Mouse (Mus musculus) intestine, embryonic 14.5 days (tissue): ENCODE results near the gene Tbc1d1. TPM values are rescaled to one million over a fixed set of nuclear protein-coding genes. Genes with fewer than 3 reads are reported as not detected.

Experiments
- ATAC-seq: fragments of 200-750 bp; cut with Nextera tagmentation; replicated peaks from 2 replicates; pipeline ENCODE4 v1.8.0; 2017; ENCODE audit warnings: low read depth, moderate number of reproducible peaks, moderate TSS enrichment, moderate library complexity; ENCODE audit not compliant: low FRiP score, low TSS enrichment
- DNase-seq: peaks from one replicate; pipeline ENCODE4 v3.0.0-alpha.2; 2018; ENCODE audit warnings: low spot score
- H3K27ac ChIP-seq: fragments of 300-500 bp; sonication (generic); 2 replicates; pipeline ENCODE4 v1.5.1; 2014; ENCODE audit warnings: low read depth, mild to moderate bottlenecking, control low read depth
- H3K27me3 ChIP-seq: fragments of 300-500 bp; sonication (generic); replicated peaks from 2 replicates; pipeline ENCODE4 v1.6.1; 2014; ENCODE audit warnings: low read length, control low read depth; ENCODE audit not compliant: control insufficient read depth, insufficient read depth
- H3K36me3 ChIP-seq: fragments of 300-500 bp; sonication (generic); 2 replicates; pipeline ENCODE4 v1.6.1; 2014; ENCODE audit warnings: low read length, control low read depth; ENCODE audit not compliant: control insufficient read depth, insufficient read depth
- H3K4me1 ChIP-seq: fragments of 300-500 bp; sonication (generic); replicated peaks from 2 replicates; pipeline ENCODE4 v1.6.1; 2014; ENCODE audit warnings: low read length, control low read depth, mixed read lengths; ENCODE audit not compliant: control insufficient read depth, insufficient read depth
- H3K4me2 ChIP-seq: fragments of 300-500 bp; sonication (generic); 2 replicates; pipeline ENCODE4 v1.6.1; 2014; ENCODE audit warnings: low read length
- H3K4me3 ChIP-seq: fragments of 300-500 bp; sonication (generic); 2 replicates; pipeline ENCODE4 v1.5.1; 2014; ENCODE audit warnings: low read depth, low read length, control low read depth, mixed read lengths
- H3K9ac ChIP-seq: fragments of 300-500 bp; sonication (generic); 2 replicates; pipeline ENCODE4 v1.6.1; 2014; ENCODE audit warnings: mild to moderate bottlenecking, low read length
- H3K9me3 ChIP-seq: fragments of 300-500 bp; sonication (generic); 2 replicates; pipeline ENCODE4 v1.6.1; 2016; ENCODE audit warnings: low read length, control low read depth; ENCODE audit not compliant: control insufficient read depth
- WGBS: fragments of 180-500 bp; shearing (Covaris S2); extraction: QIAGEN DNeasy Blood & Tissue Kit; methylation state at CpG from one replicate; pipeline ENCODE4 v1.1.7; 2014; 5-methylcytosine and 5-hydroxymethylcytosine counted together
- polyA plus RNA-seq: library from polyadenylated mRNA; unstranded; fragments of >200 nt; fragmentation: Nextera tagmentation; extraction: Ambion mirVana; gene quantifications from 2 replicates; pipeline ENCODE4 v1.2.1, GENCODE M21; 2014

Gene Tbc1d1
- polyA plus RNA-seq, 1 experiment from 2014 or later: 41.3 TPM

- no peak overlapping the region for H3K9ac ChIP-seq
- no peaks in the 10 kb centered on the region for H3K27me3 ChIP-seq
- H3K36me3 ChIP-seq: no peaks in the 10 kb centered on the region
- WGBS: 66% methylated on average over 7 of the region's 7 CpGs
- no peak overlapping the region for H3K4me3 ChIP-seq
- peaks cover 33% of the 10 kb centered on the region for H3K4me1 ChIP-seq
- DNase-seq (no peak), ATAC-seq (no peak)
- H3K9me3 ChIP-seq: no peaks in the 10 kb centered on the region
- H3K4me2 ChIP-seq: no peak overlapping the region
- no peak overlapping the region; the same call in 1 of the 2 replicates for H3K27ac ChIP-seq
Observed at GRCm38 (mm10) chr5:64376466-64376865, 220.4 kb downstream of the Tbc1d1 start.

- peak overlapping the region; percentile 74 for H3K27ac ChIP-seq
- ATAC-seq: no peak
- H3K4me2 ChIP-seq: no peak overlapping the region
Observed at GRCm38 (mm10) chr5:64377705-64378104, 221.6 kb downstream of the Tbc1d1 start.

GRCm38 (mm10) chr5:64378591-64379275 is 222.6 kb downstream of the Tbc1d1 start:
- no peaks in the 10 kb centered on the region for H3K27me3 ChIP-seq
- no peaks in the 10 kb centered on the region for H3K36me3 ChIP-seq
- WGBS: 28% methylated on average over 13 of the region's 13 CpGs
- H3K9me3 ChIP-seq: no peaks in the 10 kb centered on the region
- ATAC-seq: peak; percentile 22; the same call in 1 of the 2 replicates
- H3K4me2 ChIP-seq: no peak overlapping the region
- H3K4me1 ChIP-seq: peaks cover 50% of the 10 kb centered on the region
- H3K9ac ChIP-seq: no peak overlapping the region
- DNase-seq: no peak
- peak overlapping the region; percentile 74 for H3K27ac ChIP-seq
- H3K4me3 ChIP-seq: no peak overlapping the region

More at GRCm38 (mm10) chr5:64377705-64378104, 221.6 kb downstream of the Tbc1d1 start:
- peaks cover 42% of the 10 kb centered on the region for H3K4me1 ChIP-seq
- H3K36me3 ChIP-seq: no peaks in the 10 kb centered on the region
- no peak for DNase-seq
- H3K9ac ChIP-seq: no peak overlapping the region
- WGBS: 85% methylated on average over 8 of the region's 8 CpGs
- no peaks in the 10 kb centered on the region for H3K9me3 ChIP-seq
- no peaks in the 10 kb centered on the region for H3K27me3 ChIP-seq
- no peak overlapping the region for H3K4me3 ChIP-seq

- H3K36me3 ChIP-seq: no peaks in the 10 kb centered on the region
- H3K9me3 ChIP-seq: no peaks in the 10 kb centered on the region
- H3K9ac ChIP-seq: no peak overlapping the region
- no peak overlapping the region for H3K4me3 ChIP-seq
- DNase-seq: no peak
- peaks cover 50% of the 10 kb centered on the region for H3K4me1 ChIP-seq
- H3K4me2 ChIP-seq: no peak overlapping the region
- H3K27ac ChIP-seq: peak overlapping the region; percentile 74; the same call in 1 of the 2 replicates
- ATAC-seq: no peak
- H3K27me3 ChIP-seq: no peaks in the 10 kb centered on the region
- 87% methylated on average over 5 of the region's 5 CpGs for WGBS
Observed at GRCm38 (mm10) chr5:64379829-64380228, 223.7 kb downstream of the Tbc1d1 start.

GRCm38 (mm10) chr5:64380698-64381375 is 224.7 kb downstream of the Tbc1d1 start:
- 63% methylated on average over 11 of the region's 11 CpGs for WGBS
- no peak overlapping the region for H3K4me2 ChIP-seq

GRCm38 (mm10) chr5:64381538-64381937 is 225.4 kb downstream of the Tbc1d1 start:
- Histone ChIP-seq H3K4me3 (no peak overlapping the region), H3K36me3 (no peaks in the 10 kb centered on the region), H3K9me3 (no peaks in the 10 kb centered on the region), H3K4me1 (peaks cover 44% of the 10 kb centered on the region), H3K27ac (peak overlapping the region; percentile 75), H3K27me3 (no peaks in the 10 kb centered on the region), H3K4me2 (no peak overlapping the region), H3K9ac (peak overlapping the region; percentile 27; the same call in 1 of the 2 replicates)
- WGBS: 29% methylated on average over 8 of the region's 8 CpGs
- ATAC-seq (no peak), DNase-seq (no peak)

More at GRCm38 (mm10) chr5:64380698-64381375, 224.7 kb downstream of the Tbc1d1 start:
- ATAC-seq: no peak
- DNase-seq: no peak
- Histone ChIP-seq H3K27ac (peak overlapping the region; percentile 75), H3K4me1 (peaks cover 48% of the 10 kb centered on the region), H3K4me3 (no peak overlapping the region), H3K27me3 (no peaks in the 10 kb centered on the region), H3K9ac (no peak overlapping the region), H3K36me3 (no peaks in the 10 kb centered on the region), H3K9me3 (no peaks in the 10 kb centered on the region)

- no peak overlapping the region for H3K4me2 ChIP-seq
- H3K27me3 ChIP-seq: no peaks in the 10 kb centered on the region
- DNase-seq (peak; percentile 89), ATAC-seq (peak; percentile 78)
- H3K36me3 ChIP-seq: no peaks in the 10 kb centered on the region
- H3K9me3 ChIP-seq: no peaks in the 10 kb centered on the region
- H3K27ac ChIP-seq: peak overlapping the region; percentile 75; the same call in 1 of the 2 replicates
- H3K4me3 ChIP-seq: no peak overlapping the region
- WGBS: 14% methylated on average over 8 of the region's 8 CpGs
- peaks cover 44% of the 10 kb centered on the region for H3K4me1 ChIP-seq
- H3K9ac ChIP-seq: no peak overlapping the region
Observed at GRCm38 (mm10) chr5:64382451-64383057, 226.4 kb downstream of the Tbc1d1 start.

GRCm38 (mm10) chr5:64383215-64383614 is 227.1 kb downstream of the Tbc1d1 start:
- Histone ChIP-seq H3K9me3 (no peaks in the 10 kb centered on the region), H3K4me2 (no peak overlapping the region), H3K9ac (no peak overlapping the region), H3K27me3 (no peaks in the 10 kb centered on the region), H3K4me3 (no peak overlapping the region), H3K4me1 (peaks cover 44% of the 10 kb centered on the region), H3K27ac (peak overlapping the region; percentile 29; the same call in 1 of the 2 replicates), H3K36me3 (no peaks in the 10 kb centered on the region)
- ATAC-seq: no peak
- WGBS: 64% methylated on average over 4 of the region's 4 CpGs
- no peak for DNase-seq
